Mouse (Mus musculus) skeletal muscle tissue, adult 2 months (tissue): Measurements from ENCODE around the gene Cd47.
"Not testable (repeated sequence)": the region's sequence is repeated elsewhere in the genome, so short reads cannot be mapped to it uniquely, and the experiment has no call there.

Experiments used
- DNase-seq: peaks from one replicate; pipeline ENCODE4 v3.0.0-alpha.2; 2012; ENCODE audit warnings: low read depth, low spot score

The Cd47 gene

GRCm38 (mm10) chr16:49787714-49788113 is 12.6 kb upstream of the Cd47 start:
- no peak for DNase-seq

DNA sequence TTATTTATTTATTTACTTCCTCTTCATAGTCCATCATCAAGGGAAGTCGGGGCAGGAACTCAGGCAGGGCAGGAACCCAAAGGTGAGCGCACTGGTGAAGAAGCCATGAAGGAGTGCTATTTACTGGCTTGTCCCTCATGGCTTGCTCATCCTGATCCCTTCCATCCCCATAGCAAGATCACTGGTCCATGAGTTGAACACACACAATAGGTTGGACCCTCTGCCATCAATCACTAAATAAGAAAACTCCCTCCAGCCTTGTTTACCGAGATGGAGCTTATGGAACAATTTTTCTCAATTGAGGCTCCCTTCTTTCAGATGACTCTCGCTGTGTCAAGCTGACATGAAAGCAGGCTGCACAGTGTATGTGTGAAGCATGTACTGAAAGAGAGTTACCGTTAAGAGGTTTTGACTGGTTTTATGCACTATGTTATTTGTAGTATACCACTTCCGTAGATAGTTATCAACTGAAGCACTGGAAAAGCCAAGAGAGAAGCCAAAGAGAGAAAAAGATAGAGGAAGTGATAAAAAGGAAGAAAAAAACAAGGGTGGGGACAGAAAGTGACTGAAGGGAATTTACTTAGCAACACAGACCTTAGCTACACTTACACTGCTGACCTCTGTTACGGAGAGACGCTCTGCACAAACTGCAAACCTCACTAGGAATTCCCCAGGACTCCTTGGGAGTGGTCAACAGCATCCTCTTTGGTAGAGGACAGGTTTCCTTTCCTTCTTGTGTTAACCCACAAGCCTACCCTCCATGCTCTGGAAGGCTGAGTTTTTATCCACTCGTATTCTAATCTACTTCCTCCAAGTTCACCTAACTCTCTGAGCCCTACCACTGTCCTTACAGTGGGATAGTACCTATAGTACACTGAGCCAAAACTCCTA is 9.5 kb upstream of the Cd47 start:
- DNase-seq, result no peak

DNA sequence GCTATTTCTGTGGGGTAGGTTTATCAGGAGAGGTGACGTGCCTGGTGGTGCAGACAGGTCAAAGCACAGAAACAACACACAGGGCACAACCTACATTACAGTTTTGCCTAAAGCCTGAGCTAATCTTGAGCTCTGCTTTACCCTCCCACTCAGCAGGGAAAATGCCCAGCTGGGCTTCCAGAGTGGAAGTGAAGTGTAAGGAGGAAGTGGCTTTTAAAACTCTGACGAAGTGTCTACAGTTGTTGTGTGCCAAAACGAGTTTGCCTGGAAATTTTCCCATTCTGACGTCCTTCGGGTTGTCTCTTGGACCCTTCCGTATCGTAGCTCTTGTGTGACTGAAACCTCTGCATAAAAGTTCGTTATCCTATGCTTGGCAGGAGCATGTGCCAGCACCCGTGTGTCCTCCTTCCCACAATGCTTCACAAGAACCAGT is 7.9 kb upstream of the Cd47 start:
- DNase-seq, result no peak

GRCm38 (mm10) chr16:49793596-49793995 is 6.7 kb upstream of the Cd47 start:
- DNase-seq, result no peak

DNA sequence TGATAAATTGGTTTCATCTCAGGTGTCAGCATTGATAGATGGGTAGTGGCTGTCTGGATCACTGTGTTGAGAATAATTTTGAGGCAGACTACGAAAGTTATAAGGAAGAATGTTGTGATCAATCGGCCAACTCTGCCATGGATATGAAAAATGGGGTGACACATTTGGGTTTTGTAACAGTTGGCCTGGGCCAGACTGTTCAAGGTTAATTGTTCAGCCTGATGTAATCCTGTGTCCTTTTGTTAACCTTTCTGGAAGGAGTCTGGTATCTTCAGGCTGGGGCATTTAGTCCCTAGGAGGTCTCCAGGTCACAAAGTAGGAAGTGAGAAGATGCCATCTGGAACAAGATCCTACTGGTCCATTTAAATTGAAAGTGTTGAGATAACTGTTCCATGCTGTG is 4.1 kb upstream of the Cd47 start:
- DNase-seq, result no peak

GRCm38 (mm10) chr16:49796954-49797353 is 3.4 kb upstream of the Cd47 start:
- no peak for DNase-seq

GRCm38 (mm10) chr16:49798790-49799189 is 1.5 kb upstream of the Cd47 start:
- no peak for DNase-seq

GRCm38 (mm10) chr16:49800996-49801395 is 663 bp downstream of the Cd47 start:
- no peak for DNase-seq

DNA sequence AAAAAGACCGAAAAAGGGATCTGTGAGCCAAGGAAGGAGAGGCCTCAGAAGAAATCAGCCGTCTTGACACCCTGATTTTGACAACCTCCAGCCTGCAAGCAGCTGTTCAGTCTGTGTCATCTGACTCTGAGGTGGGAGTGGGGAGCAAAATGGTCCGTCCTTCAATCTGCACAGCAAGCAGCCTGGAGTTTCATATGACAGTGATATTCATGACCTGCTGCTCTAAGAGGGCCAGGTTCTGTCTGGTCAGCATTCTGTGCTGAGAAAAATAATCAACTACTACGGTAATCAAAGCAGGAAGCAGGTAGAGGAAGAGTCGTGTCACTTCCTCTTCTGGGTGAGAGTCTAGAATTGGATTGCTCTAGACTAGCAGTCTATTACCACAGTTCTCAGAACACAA is 1.1 kb downstream of the Cd47 start:
- DNase-seq, result peak; percentile 21

DNA sequence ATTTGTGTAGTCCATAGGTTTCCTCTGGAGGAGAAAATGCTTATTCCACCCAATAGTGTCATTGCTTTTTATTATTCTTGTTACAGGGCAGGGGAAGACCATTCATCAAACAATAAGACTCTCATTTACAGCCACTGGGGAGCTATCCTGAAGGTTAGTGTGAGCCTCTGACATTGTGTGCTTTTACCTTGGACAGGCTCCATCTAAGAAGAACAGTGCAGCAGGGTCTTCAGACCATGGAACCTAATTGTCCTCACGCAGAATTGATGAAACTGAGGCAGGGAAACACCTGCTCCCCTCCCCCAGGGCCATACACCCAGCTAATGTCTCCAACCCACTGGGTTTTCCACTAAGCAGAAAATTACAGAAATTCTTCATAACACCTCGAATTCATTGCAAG is 2.7 kb downstream of the Cd47 start:
- no peak for DNase-seq

DNA sequence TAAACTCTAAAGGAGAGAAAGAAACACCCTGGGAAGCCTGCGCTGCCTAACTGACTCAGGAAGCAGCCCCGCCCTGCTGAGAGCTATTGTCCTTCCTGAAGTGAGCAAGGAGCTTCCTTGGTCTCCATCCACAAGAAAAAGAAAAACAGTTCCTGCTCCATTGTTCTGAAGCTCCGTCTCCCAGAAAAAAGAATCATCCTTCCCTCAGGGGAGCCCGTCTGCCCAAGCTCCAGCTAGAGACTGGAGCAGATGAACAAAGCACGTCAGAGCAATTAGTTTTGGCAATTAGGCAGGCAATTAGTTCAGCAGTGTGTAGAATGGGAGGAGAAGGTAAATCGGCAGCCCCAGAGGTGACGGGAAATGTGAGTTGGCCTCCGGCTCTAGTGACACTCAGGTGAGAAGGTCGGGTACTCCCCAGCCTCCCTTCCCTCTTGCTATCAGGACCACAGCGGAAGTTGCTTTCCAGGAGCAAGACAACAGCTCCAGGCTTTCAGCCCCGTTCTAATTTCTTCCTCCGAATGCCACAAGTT is 3.7 kb downstream of the Cd47 start:
- no peak for DNase-seq

DNA sequence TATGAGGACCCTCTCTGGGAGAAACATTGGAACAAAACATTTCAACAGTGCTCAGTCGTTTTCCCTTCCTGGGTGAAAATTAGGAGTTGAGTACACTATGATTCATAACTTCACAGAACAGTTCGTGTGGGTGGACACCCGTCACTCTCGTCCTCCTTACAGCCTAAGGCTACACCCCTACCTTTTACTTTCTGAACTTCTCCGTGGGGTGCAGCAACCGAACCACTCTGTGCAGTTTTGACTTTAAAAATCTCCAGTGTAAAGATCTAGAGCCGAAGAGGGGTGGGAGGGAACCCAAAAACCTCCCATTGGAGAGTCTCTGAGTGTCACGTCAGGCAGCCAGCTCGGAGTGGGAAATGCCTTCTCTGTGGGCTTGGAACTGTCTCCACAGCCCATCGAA is 6.6 kb downstream of the Cd47 start:
- DNase-seq, result no peak

DNA sequence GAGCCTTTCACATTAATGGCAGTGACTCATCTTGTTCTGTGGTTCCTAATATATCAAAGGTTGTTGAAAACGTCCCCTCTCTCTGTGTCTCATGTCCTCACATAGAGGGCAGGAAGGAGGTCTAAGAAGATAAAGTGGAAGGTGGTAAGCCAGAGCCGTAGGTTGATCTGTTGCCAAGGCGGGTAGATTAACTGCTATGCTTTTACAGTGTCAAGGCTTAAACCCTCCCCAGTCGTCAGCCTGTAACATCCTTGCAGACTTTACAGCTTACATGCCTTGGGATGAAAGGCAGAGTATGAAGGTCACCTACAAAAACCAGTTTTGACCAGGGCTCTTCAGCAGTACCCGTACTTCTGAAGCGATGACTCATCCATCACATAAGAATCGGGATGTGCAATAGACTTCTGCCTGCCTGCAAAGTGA is 7.1 kb downstream of the Cd47 start:
- DNase-seq, result no peak

GRCm38 (mm10) chr16:49807862-49808430 is 7.6 kb downstream of the Cd47 start:
- DNase-seq, result no peak

GRCm38 (mm10) chr16:49811897-49812296 is 11.6 kb downstream of the Cd47 start:
- no peak for DNase-seq

DNA sequence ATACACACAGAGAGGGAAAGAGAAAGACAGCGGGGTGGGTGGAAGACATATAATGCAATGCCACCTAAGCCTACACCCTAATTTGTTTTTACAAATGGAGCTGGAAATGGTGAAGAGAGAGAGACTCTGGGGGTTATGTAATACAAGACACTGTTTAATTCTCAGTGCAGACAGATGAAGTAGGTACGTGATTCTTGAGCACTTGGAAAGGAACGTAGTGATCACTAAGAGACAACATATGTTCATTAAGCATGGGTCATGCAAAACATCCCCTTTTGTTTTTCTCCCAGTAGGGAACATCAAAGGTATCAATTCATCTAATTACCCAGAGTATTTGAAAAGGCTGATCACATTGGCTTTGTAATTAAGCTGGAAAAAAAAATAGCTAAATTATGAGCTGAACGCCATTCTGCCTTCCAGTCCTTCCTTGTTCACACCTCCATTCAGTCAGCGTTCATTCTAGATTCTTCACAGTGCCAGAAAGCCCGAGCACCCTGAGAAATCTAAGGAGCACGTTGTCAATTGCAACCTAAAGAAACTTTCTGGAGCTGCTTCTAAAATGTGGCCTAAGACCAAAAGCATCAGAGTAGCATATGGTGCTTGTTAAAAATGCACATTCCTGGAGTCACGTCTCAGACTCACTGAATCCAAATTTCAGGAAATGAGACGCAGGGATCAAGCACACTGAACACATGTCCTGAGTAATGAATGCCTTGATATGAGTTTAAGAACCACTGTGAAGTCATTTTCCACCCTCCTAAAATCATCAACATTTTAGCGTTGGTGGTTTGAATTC is 12.7 kb downstream of the Cd47 start:
- no peak for DNase-seq

DNA sequence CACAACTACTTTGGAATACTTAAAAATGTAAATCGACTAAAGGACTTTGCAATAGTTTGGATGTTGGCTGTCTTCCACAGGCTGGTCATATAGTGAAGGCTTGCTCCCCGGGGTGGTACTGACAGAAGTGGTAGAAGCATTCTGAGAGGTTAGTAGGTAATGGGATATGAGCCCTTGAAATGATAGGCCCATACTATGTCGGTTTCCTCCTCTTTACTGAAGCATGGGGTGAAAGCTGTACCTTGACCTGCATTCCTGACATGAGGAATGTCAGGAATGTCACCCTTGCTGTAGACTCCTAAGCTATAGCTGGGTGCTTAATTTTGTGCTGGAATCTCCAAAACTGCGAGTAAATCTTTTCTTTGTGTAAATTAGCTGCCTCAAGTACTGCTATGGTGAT is 14.1 kb downstream of the Cd47 start:
- no peak for DNase-seq

- DNase-seq, result no peak
Measured at GRCm38 (mm10) chr16:49816889-49817288, 16.6 kb downstream of the Cd47 start.

DNA sequence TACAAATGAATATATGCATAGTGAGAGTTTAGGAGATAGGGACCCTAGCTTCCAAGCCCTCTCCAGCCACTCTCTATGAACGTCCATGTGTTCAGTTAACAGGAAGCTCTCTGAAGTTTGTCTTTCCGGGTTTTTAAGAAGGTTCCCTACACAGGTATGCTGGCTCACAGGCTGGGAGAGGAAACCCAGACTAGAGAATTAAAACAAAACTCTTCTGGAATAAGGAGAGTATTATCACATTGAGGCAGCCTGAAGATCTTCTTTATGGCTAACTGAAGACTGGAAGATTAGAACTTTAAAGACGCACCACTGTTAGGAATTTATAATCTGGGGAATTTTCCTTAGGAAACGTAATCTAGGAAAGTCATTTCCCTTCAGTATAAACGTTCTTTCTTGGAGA is 17.8 kb downstream of the Cd47 start:
- no peak for DNase-seq

- DNase-seq, result peak; percentile 33
Measured at GRCm38 (mm10) chr16:49818627-49819026, 18.3 kb downstream of the Cd47 start.

DNA sequence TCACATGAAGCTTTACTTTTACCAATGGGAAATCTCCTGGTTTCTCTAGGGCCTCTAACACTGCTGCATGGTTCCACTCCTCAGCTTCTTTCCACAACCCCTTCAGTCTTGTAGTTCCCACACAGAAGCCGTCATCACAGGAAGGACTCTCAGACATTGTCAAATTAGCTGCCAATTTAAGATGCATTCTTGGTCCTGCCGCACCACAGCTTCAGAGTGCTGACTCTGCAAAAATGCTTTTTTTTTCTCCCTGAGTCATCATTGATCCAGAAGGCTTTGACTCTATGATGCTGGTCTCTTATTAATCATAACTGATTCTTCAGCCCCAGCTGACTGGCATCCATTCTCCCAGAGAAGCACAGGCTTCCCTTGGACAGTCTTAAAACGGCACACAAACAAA is 19.2 kb downstream of the Cd47 start:
- no peak for DNase-seq

DNA sequence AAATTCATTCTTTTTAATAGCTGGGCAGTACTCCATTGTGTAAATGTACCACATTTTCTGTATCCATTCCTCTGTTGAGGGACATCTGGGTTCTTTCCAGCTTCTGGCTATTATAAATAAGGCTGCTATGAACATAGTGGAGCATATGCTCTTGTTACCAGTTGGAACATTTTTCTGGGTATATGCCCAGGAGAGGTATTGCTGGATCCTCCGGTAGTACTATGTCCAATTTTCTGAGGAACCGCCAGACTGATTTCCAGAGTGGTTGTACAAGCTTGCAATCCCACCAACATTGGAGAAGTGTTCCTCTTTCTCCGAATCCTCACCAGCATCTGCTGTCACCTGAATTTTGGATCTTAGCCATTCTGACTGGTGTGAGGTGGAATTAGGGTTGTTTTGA is 30.6 kb downstream of the Cd47 start:
- not testable (repeated sequence) for DNase-seq
